Mouse (Mus musculus) bone marrow, adult 2 months (tissue): ENCODE results near the gene Ncaph2.

Source experiments
- CTCF ChIP-seq: fragments of 200-500 bp; IDR thresholded peaks from 2 replicates; pipeline ENCODE4 v1.5.1; 2011; ENCODE audit warnings: low read length, control low read depth; ENCODE audit not compliant: control insufficient read depth, insufficient read depth
- POLR2A ChIP-seq: fragments of 200-500 bp; IDR thresholded peaks from 2 replicates; pipeline ENCODE4 v1.6.1; 2011; ENCODE audit warnings: low read depth, mild to moderate bottlenecking, control low read depth, low read length, borderline replicate concordance; ENCODE audit not compliant: control insufficient read depth

GRCm38 (mm10) chr15:89399716-89400115 is 44.2 kb downstream of the Ncaph2 start:
- no peak for TF ChIP-seq CTCF
- TF ChIP-seq POLR2A = no peak
